Mouse (Mus musculus): ENCODE results near the gene Olfr1305.

The Olfr1305 gene

DNA sequence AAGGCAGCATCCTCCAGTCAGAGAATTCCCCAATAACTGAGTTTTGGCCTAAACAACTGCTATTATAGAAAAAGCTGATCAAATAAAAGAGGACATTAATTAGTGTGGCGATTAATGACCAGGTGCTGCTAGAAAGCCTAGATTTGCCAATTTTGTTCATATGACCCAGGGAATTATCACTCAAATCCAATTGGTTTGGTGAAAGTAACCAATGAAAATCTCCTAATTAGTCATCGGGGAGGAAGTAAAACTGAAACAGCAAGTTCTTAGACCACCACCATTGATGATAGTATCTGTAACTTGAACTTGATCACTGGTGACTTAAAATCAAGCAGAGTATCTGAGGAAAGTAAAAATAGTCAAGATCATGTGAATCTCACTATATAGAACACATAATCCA is at the start of gene Olfr1305:
Gene Olfr1305 (minus strand): TSS at position 101 of the 400 bp plus-strand sequence.
- no peak for DNase-seq (ENCODE audit: low spot score)

DNA sequence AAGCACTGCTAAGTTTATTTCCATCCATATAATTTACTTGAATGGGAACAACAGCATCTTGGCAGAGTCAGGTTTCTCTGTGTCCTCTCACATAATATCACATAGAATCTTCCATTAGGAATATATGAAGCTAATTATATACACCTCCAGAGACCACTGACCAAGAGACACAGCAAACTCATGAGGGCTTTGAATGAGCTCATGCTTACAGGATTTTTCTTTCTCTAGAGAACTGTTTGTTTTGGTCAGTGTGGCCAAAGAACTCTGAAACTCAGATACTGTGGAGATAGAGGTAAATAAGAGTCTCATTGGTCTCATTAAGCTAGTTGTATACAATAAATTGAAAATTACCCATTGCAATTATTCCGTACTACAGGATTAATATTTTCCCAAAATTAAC is 39.2 kb upstream of the Olfr1305 start, which contains the start of gene Olfr1306:
Gene Olfr1306 (minus strand): TSS at position 101 of the 400 bp plus-strand sequence.
- no peak for DNase-seq (ENCODE audit: low spot score)

DNA sequence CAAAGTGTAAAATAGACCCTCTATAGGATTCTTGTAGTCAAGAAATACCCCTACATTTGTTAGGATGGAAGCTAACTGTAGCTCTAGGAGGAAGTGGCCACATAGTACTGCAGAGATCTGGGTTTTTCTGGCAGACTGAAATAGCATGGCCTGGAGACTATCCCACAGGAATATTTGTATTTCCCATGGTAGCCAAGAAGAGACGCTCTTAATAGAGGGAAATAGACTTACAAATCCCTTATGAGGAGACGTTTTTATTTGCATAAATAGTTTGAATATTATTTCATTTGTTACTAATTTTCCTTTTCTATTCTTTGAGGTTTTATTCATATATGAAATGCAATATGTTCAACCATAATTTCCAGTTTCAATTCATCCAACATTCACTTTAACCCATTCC is 56.7 kb downstream of the Olfr1305 start, which contains the start of gene Olfr1303:
Gene Olfr1303 (minus strand): TSS at position 101 of the 400 bp plus-strand sequence.
- no peak for DNase-seq (ENCODE audit: low spot score)
